Mouse (Mus musculus): ENCODE data around the gene Ndufb6.

DNA sequence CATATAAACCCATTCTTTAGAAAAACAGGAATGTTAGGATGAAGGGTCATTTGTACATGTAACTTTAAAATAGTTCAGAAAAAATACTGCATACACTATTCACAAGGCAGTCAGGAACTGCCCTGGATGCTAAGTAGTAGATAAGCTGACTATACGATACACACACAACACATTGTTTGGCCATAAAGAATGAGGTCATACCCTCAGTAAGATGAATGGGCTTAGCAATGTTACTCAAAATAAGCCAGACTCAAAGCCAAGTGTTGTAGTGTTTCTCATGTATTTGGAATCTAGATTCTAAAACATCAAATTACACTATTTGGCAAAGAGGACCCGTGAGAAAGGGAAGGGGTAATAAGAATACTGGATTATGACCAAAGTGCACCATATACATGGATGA is 25.5 kb downstream of the Ndufb6 start:
- TF ChIP-seq GATA1 (IDR thresholded peaks at IDR 0.05; ENCODE audit: borderline replicate concordance, low read length) (no peak), FLI1 (IDR thresholded peaks at IDR 0.05; ENCODE audit: low read length) (no peak)
